Mouse (Mus musculus) CH12.LX (cell line): ENCODE data around the gene Cenpe. TPM values are rescaled to one million over a fixed set of nuclear protein-coding genes. Genes with fewer than 3 reads are reported as not detected.

Experiments used
- DNase-seq: peaks from one replicate; pipeline ENCODE4 v3.0.0-alpha.2; 2013; ENCODE audit errors: extremely low read depth
- H3K27ac ChIP-seq: 2 replicates; pipeline ENCODE4 v1.5.1; 2012; ENCODE audit warnings: low read depth, mild to moderate bottlenecking, control low read depth, moderate library complexity; ENCODE audit not compliant: insufficient read depth
- H3K27me3 ChIP-seq: replicated peaks from 2 replicates; pipeline ENCODE3; 2012; ENCODE audit warnings: inconsistent platforms
- H3K36me3 ChIP-seq, 2 experiments: replicated peaks in 1 of 2; 2 replicates each; pipeline versions ENCODE3 to v1.6.1; 2012; ENCODE audit warnings: inconsistent platforms in 1 of 2, low read length in 1 of 2, mild to moderate bottlenecking in 1 of 2, mixed read lengths in 1 of 2, moderate library complexity in 1 of 2; ENCODE audit not compliant: control insufficient read depth in 1 of 2, insufficient read depth in 1 of 2
- H3K4me1 ChIP-seq, 2 experiments: 2 replicates each; pipeline ENCODE4 v1.6.1; 2012; ENCODE audit warnings: inconsistent platforms in 1 of 2, moderate library complexity in 1 of 2; ENCODE audit not compliant: insufficient read depth in 2 of 2, control insufficient read depth in 1 of 2
- H3K4me2 ChIP-seq: 2 replicates; pipeline ENCODE4 v1.6.1; 2012; ENCODE audit warnings: low read depth, mild to moderate bottlenecking, control low read depth; ENCODE audit not compliant: poor library complexity, insufficient read depth, severe bottlenecking
- H3K4me3 ChIP-seq, 3 experiments: fragments of 150-350 bp in 1 of 3; sonication (generic) in 1 of 3; replicated peaks in 1 of 3; 2 replicates each; pipeline versions ENCODE3 to v1.5.1; 2011 to 2012; ENCODE audit warnings: low read depth in 2 of 3, low read length in 2 of 3, mild to moderate bottlenecking in 2 of 3, moderate library complexity in 2 of 3, control low read depth in 1 of 3, improper control_type of control experiment in 1 of 3, inconsistent platforms in 1 of 3, mixed read lengths in 1 of 3; ENCODE audit not compliant: poor library complexity in 1 of 3
- H3K79me2 ChIP-seq: replicated peaks from 2 replicates; pipeline ENCODE4 v1.6.1; 2012; ENCODE audit warnings: mild to moderate bottlenecking, moderate library complexity; ENCODE audit not compliant: control insufficient read depth, poor library complexity, insufficient read depth, severe bottlenecking; ENCODE audit errors: extremely low read depth
- H3K9ac ChIP-seq: 2 replicates; pipeline ENCODE4 v1.6.1; 2012; ENCODE audit warnings: low read depth, mild to moderate bottlenecking, control low read depth, moderate library complexity; ENCODE audit not compliant: insufficient read depth
- H3K9me3 ChIP-seq: replicated peaks from 2 replicates; pipeline ENCODE3; 2012; ENCODE audit warnings: low read length, inconsistent platforms, mixed read lengths
- BHLHE40 ChIP-seq: IDR thresholded peaks from 2 replicates; pipeline ENCODE4 v1.6.1; 2011; ENCODE audit warnings: mild to moderate bottlenecking, low read depth, low read length, improper control_type of control experiment
- E2F4 ChIP-seq: IDR thresholded peaks from 2 replicates; pipeline ENCODE4 v1.6.1; 2011; ENCODE audit warnings: low read depth, low read length, improper control_type of control experiment; ENCODE audit not compliant: insufficient replicate concordance
- EP300 ChIP-seq: IDR thresholded peaks from 2 replicates; pipeline ENCODE4 v1.6.1; 2011; ENCODE audit warnings: low read length, improper control_type of control experiment
- HCFC1 ChIP-seq: IDR thresholded peaks from 2 replicates; pipeline ENCODE4 v1.6.1; 2012; ENCODE audit warnings: low read depth, mild to moderate bottlenecking, inconsistent platforms, low read length, improper control_type of control experiment
- JUN ChIP-seq: IDR thresholded peaks from 2 replicates; pipeline ENCODE4 v1.6.1; 2011; ENCODE audit warnings: low read depth, mild to moderate bottlenecking, low read length, improper control_type of control experiment, moderate library complexity; ENCODE audit not compliant: insufficient read depth
- KAT2A ChIP-seq: IDR thresholded peaks from 2 replicates; pipeline ENCODE4 v1.6.1; 2012; ENCODE audit warnings: low read length, improper control_type of control experiment, inconsistent platforms; ENCODE audit not compliant: insufficient replicate concordance
- MAFK ChIP-seq: IDR thresholded peaks from 2 replicates; pipeline ENCODE4 v1.6.1; 2011; ENCODE audit warnings: low read length, improper control_type of control experiment; ENCODE audit not compliant: insufficient replicate concordance
- MXI1 ChIP-seq: IDR thresholded peaks from 2 replicates; pipeline ENCODE4 v1.6.1; 2011; ENCODE audit warnings: mild to moderate bottlenecking, low read depth, low read length, improper control_type of control experiment
- NELFE ChIP-seq: IDR thresholded peaks from 2 replicates; pipeline ENCODE4 v1.6.1; 2011; ENCODE audit warnings: low read depth, low read length, improper control_type of control experiment
- PAX5 ChIP-seq: IDR thresholded peaks from 2 replicates; pipeline ENCODE4 v1.6.1; 2012; ENCODE audit warnings: low read length, inconsistent platforms, mixed read lengths
- POLR2AphosphoS2 ChIP-seq: IDR thresholded peaks from 2 replicates; pipeline ENCODE4 v1.6.1; 2011; ENCODE audit warnings: low read depth, low read length, improper control_type of control experiment
- RAD21 ChIP-seq: IDR thresholded peaks from 2 replicates; pipeline ENCODE4 v1.6.1; 2011; ENCODE audit warnings: low read depth, mild to moderate bottlenecking, low read length, improper control_type of control experiment, moderate library complexity
- TBP ChIP-seq: conservative IDR thresholded peaks from 2 replicates; pipeline ENCODE4 v1.6.1; 2011; ENCODE audit warnings: low read depth, low read length, improper control_type of control experiment
- TCF12 ChIP-seq: IDR thresholded peaks from 2 replicates; pipeline ENCODE4 v1.6.1; 2014; ENCODE audit warnings: low read depth, mild to moderate bottlenecking, inconsistent platforms, low read length, improper control_type of control experiment
- UBTF ChIP-seq: IDR thresholded peaks from 2 replicates; pipeline ENCODE4 v1.6.1; 2012; ENCODE audit warnings: low read depth, mild to moderate bottlenecking, inconsistent platforms, low read length, improper control_type of control experiment, moderate library complexity
- USF2 ChIP-seq: conservative IDR thresholded peaks from 2 replicates; pipeline ENCODE4 v1.6.1; 2011; ENCODE audit warnings: low read depth, low read length, improper control_type of control experiment
- dilution Hi-C: fragments of 300-500 bp; cut with MboI; formaldehyde crosslinking; loops from 2 replicates; pipeline ENCODE4 v1.14.3; 2020; ENCODE audit warnings: low sequenced_read_pairs; ENCODE audit not compliant: extremely low pct_unique_long_range_greater_than_20kb, extremely low pct_ligation_motif_present
- in situ Hi-C: fragments of 300-500 bp; cut with MboI; formaldehyde crosslinking; loops from 3 replicates; pipeline ENCODE4 v1.14.3; 2019; ENCODE audit warnings: low sequenced_read_pairs, low pct_ligation_motif_present, low pct_unique_long_range_greater_than_20kb, mixed read lengths
- polyA plus RNA-seq: library from polyadenylated mRNA; unstranded; fragments of >175 nt; gene quantifications from 2 replicates; pipeline ENCODE4 v1.2.1, GENCODE M21; 2012; ENCODE audit warnings: low read depth; ENCODE audit not compliant: insufficient read length
- total RNA-seq, 2 experiments: library from RNA; depleted of rRNA; stranded (reverse); fragments of 300-350 nt in 1 of 2; fragments of >200 nt in 1 of 2; gene quantifications; 2 replicates each; pipeline ENCODE4 v1.2.3; 2012 to 2014

Cenpe gene
- total and polyA plus RNA-seq, 3 experiments = 47.0 to 81.1 (median 73.8) TPM

DNA sequence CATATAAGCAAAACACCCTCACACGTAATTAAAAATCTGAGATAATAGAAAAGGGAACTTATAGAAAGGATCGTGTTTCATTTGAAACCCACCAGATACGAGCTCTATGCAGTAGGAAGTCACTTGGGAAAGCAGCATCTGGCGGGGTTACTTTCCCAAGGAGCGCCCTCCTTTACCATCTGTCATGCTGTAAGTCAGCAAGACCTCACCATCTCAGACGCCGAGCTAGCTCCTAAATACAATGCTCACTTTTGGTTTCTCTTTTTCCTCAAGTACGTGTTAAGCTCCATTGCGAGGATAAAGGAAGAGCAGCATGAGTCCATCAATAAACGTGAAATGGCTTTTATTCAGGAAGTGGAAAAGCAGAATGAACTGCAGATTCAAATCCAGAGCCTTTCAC lies 46.6 kb downstream of the Cenpe start:
- in situ Hi-C loops = no loop called here
- H3K4me3 ChIP-seq = no peak overlapping the region
- no peak overlapping the region for H3K9ac ChIP-seq
- H3K4me2 ChIP-seq = no peak overlapping the region
- no peaks in the 10 kb centered on the region for H3K9me3 ChIP-seq
- peaks cover 75 to 91% of the 10 kb centered on the region in 2 experiments for H3K36me3 ChIP-seq
- no peaks in the 10 kb centered on the region for H3K4me1 ChIP-seq
- H3K27ac ChIP-seq = no peak overlapping the region
- H3K79me2 ChIP-seq = no peaks in the 10 kb centered on the region
- no peak for DNase-seq
- H3K27me3 ChIP-seq = no peaks in the 10 kb centered on the region
- dilution Hi-C loops = no loop called here
- TF ChIP-seq JUN = no peak
- TF ChIP-seq HCFC1 = no peak
- TF ChIP-seq KAT2A = no peak
- no peak for TF ChIP-seq TBP
- TF ChIP-seq MAFK = no peak
- no peak for TF ChIP-seq USF2
- TF ChIP-seq EP300 = no peak
- TF ChIP-seq POLR2AphosphoS2 = no peak
- no peak for TF ChIP-seq PAX5
- TF ChIP-seq E2F4 = no peak
- TF ChIP-seq UBTF = no peak
- no peak for TF ChIP-seq MXI1

DNA sequence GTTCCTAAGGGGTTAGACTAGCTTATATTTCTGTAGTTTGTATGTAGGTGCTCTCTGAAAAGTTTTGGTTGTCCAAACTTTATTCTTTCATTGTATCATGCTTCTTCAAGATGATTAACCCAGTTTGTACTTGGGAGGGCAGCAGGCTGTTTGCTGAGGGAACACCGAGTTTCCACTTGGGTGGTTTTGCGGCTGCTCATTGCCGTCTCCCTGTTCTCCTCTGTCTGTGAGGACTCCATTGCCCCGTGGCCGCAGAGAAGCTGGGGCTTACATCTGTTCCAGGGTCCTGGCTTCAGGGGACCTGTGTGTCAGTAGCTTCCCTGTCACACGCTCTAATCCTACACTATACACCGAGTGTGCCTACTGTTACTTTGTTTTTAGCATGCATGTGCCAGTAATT lies 47.9 kb downstream of the Cenpe start:
- no peak overlapping the region for H3K4me3 ChIP-seq
- DNase-seq = no peak
- H3K36me3 ChIP-seq = peaks cover 79 to 96% of the 10 kb centered on the region in 2 experiments
- TF ChIP-seq BHLHE40 (no peak), TCF12 (no peak), NELFE (no peak), RAD21 (no peak), MXI1 (no peak)
- TF ChIP-seq, all 38 proteins: peak for 0
- H3K4me1 ChIP-seq = no peaks in the 10 kb centered on the region
- dilution Hi-C loops (no loop called here), in situ Hi-C loops (no loop called here)
- no peak overlapping the region for H3K4me2 ChIP-seq
- H3K27ac ChIP-seq = no peak overlapping the region
- H3K27me3 ChIP-seq = no peaks in the 10 kb centered on the region
- no peak overlapping the region for H3K9ac ChIP-seq
- no peaks in the 10 kb centered on the region for H3K9me3 ChIP-seq
- no peaks in the 10 kb centered on the region for H3K79me2 ChIP-seq
